Comparison of ENCODE assay signal across 9 mouse cellular contexts in genomic region chr2:110663329-110663728, GRCm38 (mm10). TPM values are rescaled to one million over a fixed set of nuclear protein-coding genes. Genes with fewer than 3 reads are reported as not detected.
DNase-seq lines count a peak whose midpoint lies in the region; ATAC-seq and TF ChIP-seq lines count a peak whose summit lies in the region.
"Had no signal": no experiment of that assay in that cellular context is flagged by ENCODE, and none has a peak within 500 bp of the region (broad histone marks: within the 10 kb centered on the region; RNA-seq: fewer than 3 reads in every experiment).

No protein-coding gene starts in this region.

- H3K9me3 ChIP-seq in kidney, postnatal 0 days (replicated peaks; ENCODE audit: low read length): no peaks in the 10 kb centered on the region
- H3K9me3 ChIP-seq in CH12.LX (replicated peaks; ENCODE audit: low read length) (peaks cover 6% of the 10 kb centered on the region), G1E (replicated peaks) (no peaks in the 10 kb centered on the region)
- no peaks in the 10 kb centered on the region for H3K9me3 ChIP-seq in forebrain, embryonic 15.5 days
- no peaks in the 10 kb centered on the region for H3K9me3 ChIP-seq in intestine, embryonic 15.5 days
- H3K9me3 ChIP-seq: embryonic facial prominence, embryonic 13.5 days had no signal

- no peaks in the 10 kb centered on the region for H3K36me3 ChIP-seq in kidney, postnatal 0 days (ENCODE audit: insufficient read depth, low read length)
- H3K36me3 ChIP-seq in CH12.LX (replicated peaks in 1 of 2; ENCODE audit: control insufficient read depth in 1 of 2, insufficient read depth in 1 of 2, low read length in 1 of 2): no peaks in the 10 kb centered on the region
- no peaks in the 10 kb centered on the region for H3K36me3 ChIP-seq in G1E (replicated peaks)
- no peaks in the 10 kb centered on the region for H3K36me3 ChIP-seq in forebrain, embryonic 15.5 days
- no peaks in the 10 kb centered on the region for H3K36me3 ChIP-seq in intestine, embryonic 15.5 days
- H3K36me3 ChIP-seq: embryonic facial prominence, embryonic 13.5 days had no signal

- no peaks in the 10 kb centered on the region for H3K79me2 ChIP-seq in CH12.LX (replicated peaks; ENCODE audit: control insufficient read depth, extremely low read depth, insufficient read depth, poor library complexity, severe bottlenecking)

- TF ChIP-seq POLR2A in CH12.LX (IDR thresholded peaks at IDR 0.05; ENCODE audit: low read depth, low read length): no peak

- no peaks in the 10 kb centered on the region for H3K27me3 ChIP-seq in kidney, postnatal 0 days (ENCODE audit: insufficient read depth, low read length)
- H3K27me3 ChIP-seq in CH12.LX (replicated peaks): no peaks in the 10 kb centered on the region
- H3K27me3 ChIP-seq in G1E (ENCODE audit: insufficient read depth, low read length): no peaks in the 10 kb centered on the region
- no peaks in the 10 kb centered on the region for H3K27me3 ChIP-seq in forebrain, embryonic 15.5 days
- no peaks in the 10 kb centered on the region for H3K27me3 ChIP-seq in intestine, embryonic 15.5 days (replicated peaks)
- H3K27me3 ChIP-seq: embryonic facial prominence, embryonic 13.5 days had no signal

- no peak overlapping the region for H3K27ac ChIP-seq in kidney, postnatal 0 days
- no peak overlapping the region for H3K27ac ChIP-seq in CH12.LX (ENCODE audit: insufficient read depth, low read depth)
- H3K27ac ChIP-seq in forebrain, embryonic 15.5 days (replicated peaks): no peak overlapping the region
- no peak overlapping the region for H3K27ac ChIP-seq in intestine, embryonic 15.5 days
- H3K27ac ChIP-seq: embryonic facial prominence, embryonic 13.5 days had no signal

- 46% methylated on average over 4 of the region's 4 CpGs for WGBS in kidney, postnatal 0 days
- 46% methylated on average over 4 of the region's 4 CpGs for WGBS in forebrain, embryonic 15.5 days
- 43% methylated on average over 4 of the region's 4 CpGs for WGBS in intestine, embryonic 15.5 days

- no peak for ATAC-seq in kidney, postnatal 0 days (replicated peaks; ENCODE audit: low FRiP score, low read depth)
- peak; percentile 66; the same call in 1 of the 2 replicates for ATAC-seq in G1E (ENCODE audit: extremely low read depth, insufficient number of reproducible peaks, low FRiP score, poor library complexity, severe bottlenecking)
- ATAC-seq in forebrain, embryonic 15.5 days (replicated peaks): peak; percentile 76
- ATAC-seq in intestine, embryonic 15.5 days: no peak

- in situ Hi-C loops in CH12.LX (cut with MboI; ENCODE audit: low pct_ligation_motif_present, low pct_unique_long_range_greater_than_20kb, low sequenced_read_pairs): no loop called here

- dilution Hi-C loops in CH12.LX (cut with MboI; ENCODE audit: extremely low pct_ligation_motif_present, extremely low pct_unique_long_range_greater_than_20kb, low sequenced_read_pairs): no loop called here

- no peak overlapping the region for H3K4me2 ChIP-seq in kidney, postnatal 0 days (ENCODE audit: low read length)
- H3K4me2 ChIP-seq in CH12.LX (ENCODE audit: insufficient read depth, low read depth, poor library complexity, severe bottlenecking): no peak overlapping the region
- no peak overlapping the region for H3K4me2 ChIP-seq in forebrain, embryonic 15.5 days (replicated peaks)
- H3K4me2 ChIP-seq in intestine, embryonic 15.5 days (replicated peaks): no peak overlapping the region
- H3K4me2 ChIP-seq: embryonic facial prominence, embryonic 13.5 days had no signal

- DNase-seq in kidney, postnatal 0 days (ENCODE audit: low spot score): peak; percentile 77
- no peak for DNase-seq in kidney, postnatal 10 days
- DNase-seq in CH12.LX (ENCODE audit: extremely low read depth) (no peak), G1E (ENCODE audit: low spot score) (no peak)
- no peak for DNase-seq in urinary bladder, adult 2 months (ENCODE audit: low spot score)
- no peak for DNase-seq in heart, postnatal 4 days

- TF ChIP-seq CTCF in kidney, postnatal 0 days (IDR thresholded peaks at IDR 0.05; ENCODE audit: low read depth): peak; percentile 76
- TF ChIP-seq CTCF in CH12.LX (conservative IDR thresholded peaks at IDR 0.05 in 1 of 2, IDR thresholded peaks at IDR 0.05 in 1 of 2; ENCODE audit: low read depth in 2 of 2, low read length in 2 of 2) (peak in 1 of 2 experiments; percentile 24; a peak in 2 of 4 replicates), G1E (IDR thresholded peaks at IDR 0.05; ENCODE audit: low read depth, low read length) (no peak)

- peak; percentile 24 for TF ChIP-seq RAD21 in CH12.LX (IDR thresholded peaks at IDR 0.05; ENCODE audit: low read depth, low read length)

- H3K4me1 ChIP-seq in kidney, postnatal 0 days (replicated peaks; ENCODE audit: insufficient read depth, low read length): no peaks in the 10 kb centered on the region
- H3K4me1 ChIP-seq in CH12.LX (ENCODE audit: control insufficient read depth in 1 of 2, insufficient read depth in 2 of 2): no peaks in the 10 kb centered on the region
- H3K4me1 ChIP-seq in G1E (ENCODE audit: insufficient read depth, low read depth, low read length): no peaks in the 10 kb centered on the region
- H3K4me1 ChIP-seq in forebrain, embryonic 15.5 days: no peaks in the 10 kb centered on the region
- H3K4me1 ChIP-seq in intestine, embryonic 15.5 days (replicated peaks): no peaks in the 10 kb centered on the region
- H3K4me1 ChIP-seq: embryonic facial prominence, embryonic 13.5 days had no signal

- H3K9ac ChIP-seq in kidney, postnatal 0 days (ENCODE audit: low read depth, low read length): no peak overlapping the region
- H3K9ac ChIP-seq in CH12.LX (ENCODE audit: insufficient read depth, low read depth): no peak overlapping the region
- H3K9ac ChIP-seq in forebrain, embryonic 15.5 days (replicated peaks): no peak overlapping the region
- H3K9ac ChIP-seq in intestine, embryonic 15.5 days: no peak overlapping the region
- H3K9ac ChIP-seq: embryonic facial prominence, embryonic 13.5 days had no signal

- no peak for TF ChIP-seq EP300 in CH12.LX (IDR thresholded peaks at IDR 0.05; ENCODE audit: low read length)

- no peak overlapping the region for H3K4me3 ChIP-seq in kidney, postnatal 0 days (replicated peaks; ENCODE audit: low read depth, low read length)
- H3K4me3 ChIP-seq in CH12.LX (replicated peaks in 1 of 3; ENCODE audit: low read depth in 2 of 3, low read length in 2 of 3, poor library complexity in 1 of 3) (no peak overlapping the region), G1E (ENCODE audit: low read depth, low read length) (no peak overlapping the region)
- H3K4me3 ChIP-seq in forebrain, embryonic 15.5 days: no peak overlapping the region
- H3K4me3 ChIP-seq in intestine, embryonic 15.5 days (replicated peaks): no peak overlapping the region
- H3K4me3 ChIP-seq: embryonic facial prominence, embryonic 13.5 days had no signal

TF ChIP-seq in CH12.LX, 34 proteins besides CTCF, POLR2A, EP300 and RAD21:
- TF ChIP-seq ZNF384 (IDR thresholded peaks at IDR 0.05; ENCODE audit: low read depth, low read length): no peak
- TF ChIP-seq SMC3 (IDR thresholded peaks at IDR 0.05; ENCODE audit: low read depth, low read length): 0 out of 2 replicates have a peak, but pooled peaks have one; percentile 8

RNA-seq across cellular contexts. Expression of gene Muc15, which starts 57.8 kb away (rescaled TPM):
- 0.08 TPM in 1 of 2 replicates, not detected in the other for polyA plus RNA-seq in kidney, postnatal 0 days (2015; fragmentation: Nextera tagmentation; extraction: Ambion mirVana)
- total RNA-seq in CH12.LX (2012; rRNA removed) (not detected in 2 replicates), CH12.LX (2014; rRNA removed) (not detected in 2 replicates), G1E (2014; fragmentation: Nextera tagmentation) (1.1 TPM in 1 of 2 replicates, not detected in the other), G1E (2017) (0.05 and 0.06 TPM in 2 replicates)
- polyA plus RNA-seq in CH12.LX (2012; ENCODE audit: insufficient read length, low read depth) (not detected in 2 replicates), G1E (2012) (not detected in 2 replicates)
- 0.06 and 0.13 TPM in 2 replicates for polyA plus RNA-seq in forebrain, embryonic 15.5 days (2015; fragmentation: Nextera tagmentation; extraction: Ambion mirVana)
- polyA plus RNA-seq in urinary bladder, adult 2 months (2012; rRNA removed): 0.06 and 0.10 TPM in 2 replicates
- polyA plus RNA-seq in intestine, embryonic 15.5 days (2015; fragmentation: Nextera tagmentation; extraction: Ambion mirVana): not detected in 2 replicates
- total RNA-seq in heart, postnatal 4 days (2021): under 1 TPM; 0.14 to 0.19 TPM

Comparison
In these comparisons a context has a peak if more than half of its experiments do, and no peak if none do; other contexts are left out.
1. ATAC-seq: peak in G1E (single experiment) and forebrain, embryonic 15.5 days (single experiment); none in kidney, postnatal 0 days (single experiment) and intestine, embryonic 15.5 days (single experiment).